Mouse (Mus musculus): Measurements from ENCODE around the gene Nr1h4.
"Not testable (repeated sequence)": the region's sequence is repeated elsewhere in the genome, so short reads cannot be mapped to it uniquely, and the experiment has no call there.

Nr1h4 gene

GRCm38 (mm10) chr10:89532929-89533727 lies at the start of gene Nr1h4:
TSS of gene Nr1h4 (minus strand) at chr10:89533585.
- DNase-seq (ENCODE audit: low read depth) = no peak

- no peak for DNase-seq (ENCODE audit: low read depth)
Observed at GRCm38 (mm10) chr10:89578801-89579200, 45.4 kb upstream of the Nr1h4 start.

GRCm38 (mm10) chr10:89577666-89578065 lies 44.3 kb upstream of the Nr1h4 start:
- DNase-seq (ENCODE audit: low read depth) = no peak

- no peak for DNase-seq (ENCODE audit: low read depth)
Observed at GRCm38 (mm10) chr10:89573421-89573820, 40.0 kb upstream of the Nr1h4 start.

GRCm38 (mm10) chr10:89572946-89573345 lies 39.6 kb upstream of the Nr1h4 start:
- DNase-seq (ENCODE audit: low read depth) = no peak

- DNase-seq (ENCODE audit: low read depth) = no peak
Observed at GRCm38 (mm10) chr10:89567391-89567790, 34.0 kb upstream of the Nr1h4 start.

GRCm38 (mm10) chr10:89565301-89566022 lies 32.1 kb upstream of the Nr1h4 start:
- DNase-seq (ENCODE audit: low read depth) = no peak

- DNase-seq (ENCODE audit: low read depth) = no peak
Observed at GRCm38 (mm10) chr10:89562113-89562512, 28.7 kb upstream of the Nr1h4 start.

GRCm38 (mm10) chr10:89559351-89559750 lies 26.0 kb upstream of the Nr1h4 start:
- no peak for DNase-seq (ENCODE audit: low read depth)

GRCm38 (mm10) chr10:89554885-89555284 lies 21.5 kb upstream of the Nr1h4 start:
- not testable (repeated sequence) for DNase-seq (ENCODE audit: low read depth)

- DNase-seq (ENCODE audit: low read depth) = not testable (repeated sequence)
Observed at GRCm38 (mm10) chr10:89553855-89554254, 20.5 kb upstream of the Nr1h4 start.

- DNase-seq (ENCODE audit: low read depth) = no peak
Observed at GRCm38 (mm10) chr10:89553015-89553414, 19.6 kb upstream of the Nr1h4 start.

GRCm38 (mm10) chr10:89551657-89552056 lies 18.3 kb upstream of the Nr1h4 start:
- no peak for DNase-seq (ENCODE audit: low read depth)

- DNase-seq (ENCODE audit: low read depth) = no peak
Observed at GRCm38 (mm10) chr10:89548028-89548427, 14.6 kb upstream of the Nr1h4 start.

GRCm38 (mm10) chr10:89546989-89547388 lies 13.6 kb upstream of the Nr1h4 start:
- no peak for DNase-seq (ENCODE audit: low read depth)

GRCm38 (mm10) chr10:89543867-89544266 lies 10.5 kb upstream of the Nr1h4 start:
- DNase-seq (ENCODE audit: low read depth) = no peak

- DNase-seq (ENCODE audit: low read depth) = no peak
Observed at GRCm38 (mm10) chr10:89542321-89542720, 8.9 kb upstream of the Nr1h4 start.

- no peak for DNase-seq (ENCODE audit: low read depth)
Observed at GRCm38 (mm10) chr10:89532451-89532850, 934 bp downstream of the Nr1h4 start.

GRCm38 (mm10) chr10:89531976-89532375 lies 1.4 kb downstream of the Nr1h4 start:
- DNase-seq (ENCODE audit: low read depth) = no peak

GRCm38 (mm10) chr10:89531194-89531634 lies 2.2 kb downstream of the Nr1h4 start:
- no peak for DNase-seq (ENCODE audit: low read depth)

GRCm38 (mm10) chr10:89527054-89527453 lies 6.3 kb downstream of the Nr1h4 start:
- no peak for DNase-seq (ENCODE audit: low read depth)

GRCm38 (mm10) chr10:89525823-89526222 lies 7.6 kb downstream of the Nr1h4 start:
- DNase-seq (ENCODE audit: low read depth) = no peak

GRCm38 (mm10) chr10:89522481-89522880 lies 10.9 kb downstream of the Nr1h4 start:
- no peak for DNase-seq (ENCODE audit: low read depth)

Measured in induced T-regulatory cell, adult 2 months (primary cell).